Mouse (Mus musculus): ENCODE data around the gene Chrng. TPM values are rescaled to one million over a fixed set of nuclear protein-coding genes. Genes with fewer than 3 reads are reported as not detected.

Gene Chrng
- polyA plus RNA-seq, 1 experiment from 2014 or later, result not detected

DNA sequence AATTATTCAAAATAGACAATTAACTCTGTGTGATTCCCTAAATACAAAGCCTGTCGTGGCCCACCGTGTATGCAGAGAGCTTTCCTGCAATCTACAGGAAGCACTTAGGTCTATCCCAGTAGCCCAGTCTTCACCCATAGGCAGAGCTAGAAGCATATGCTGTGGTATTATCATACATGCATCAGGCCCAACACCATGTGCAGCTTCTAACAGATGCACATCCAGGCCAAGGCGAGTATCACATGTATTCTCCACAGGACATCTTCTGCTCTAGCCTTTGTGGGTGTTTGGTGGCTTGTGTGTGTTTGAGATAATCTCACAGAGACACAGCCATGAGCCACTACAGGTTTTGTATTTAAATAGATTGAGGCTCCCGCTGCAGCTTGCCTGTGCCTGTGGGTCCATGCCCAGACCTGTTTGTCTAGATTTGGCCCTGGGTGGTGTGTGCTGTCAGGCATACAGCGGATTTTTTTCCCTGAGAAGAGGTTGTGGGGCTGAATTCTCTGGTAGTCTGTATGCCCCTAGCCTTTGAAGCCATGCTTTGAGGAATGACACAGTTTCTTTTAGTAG lies 47.7 kb downstream of the Chrng start:
- no peaks in the 10 kb centered on the region for H3K9me3 ChIP-seq (ENCODE audit: control insufficient read depth, low read length)
- H3K4me1 ChIP-seq (replicated peaks; ENCODE audit: control insufficient read depth, insufficient read depth, low read length), result no peaks in the 10 kb centered on the region
- ATAC-seq (replicated peaks; ENCODE audit: low FRiP score, low TSS enrichment, low read depth) (no peak), DNase-seq (ENCODE audit: low spot score) (no peak)
- 0 out of 2 replicates have a peak, but pooled peaks cover 3% of the 10 kb centered on the region for H3K27me3 ChIP-seq (replicated peaks; ENCODE audit: control insufficient read depth, insufficient read depth, low read length)
- no peak overlapping the region for H3K27ac ChIP-seq (ENCODE audit: low read depth)
- no peak overlapping the region for H3K9ac ChIP-seq (ENCODE audit: low read length)
- H3K36me3 ChIP-seq (ENCODE audit: control insufficient read depth, insufficient read depth, low read length), result no peaks in the 10 kb centered on the region
- no peak overlapping the region for H3K4me3 ChIP-seq (ENCODE audit: low read depth, low read length)
- WGBS, result 75% methylated on average over 5 of the region's 5 CpGs
- no peak overlapping the region for H3K4me2 ChIP-seq (ENCODE audit: low read length)

DNA sequence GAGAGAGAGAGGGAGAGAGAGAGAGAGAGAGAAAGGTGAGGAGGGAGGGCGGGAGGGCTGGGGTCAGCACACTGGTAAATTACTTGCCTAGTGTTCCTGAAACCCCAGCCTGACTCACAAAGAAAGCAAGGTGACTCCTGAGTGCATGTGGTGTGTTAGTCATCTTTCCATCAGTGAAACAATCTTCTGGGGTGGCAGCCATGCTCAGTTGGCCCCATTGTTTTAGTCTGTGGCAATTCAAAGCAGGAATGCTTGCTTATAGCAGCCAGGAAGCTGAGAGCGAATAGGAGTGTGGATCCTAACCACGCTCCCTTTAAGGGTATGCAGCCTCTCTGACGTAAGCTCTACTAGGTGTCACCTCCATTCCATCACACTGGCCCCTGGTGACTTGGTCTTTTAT lies 50.7 kb downstream of the Chrng start:
- Histone ChIP-seq H3K4me3 (ENCODE audit: low read depth, low read length) (no peak overlapping the region), H3K27ac (ENCODE audit: low read depth) (no peak overlapping the region), H3K36me3 (ENCODE audit: control insufficient read depth, insufficient read depth, low read length) (no peaks in the 10 kb centered on the region), H3K9ac (ENCODE audit: low read length) (no peak overlapping the region), H3K4me1 (replicated peaks; ENCODE audit: control insufficient read depth, insufficient read depth, low read length) (no peaks in the 10 kb centered on the region), H3K27me3 (replicated peaks; ENCODE audit: control insufficient read depth, insufficient read depth, low read length) (peaks cover 30% of the 10 kb centered on the region), H3K9me3 (ENCODE audit: control insufficient read depth, low read length) (no peaks in the 10 kb centered on the region), H3K4me2 (ENCODE audit: low read length) (no peak overlapping the region)
- ATAC-seq (replicated peaks; ENCODE audit: low FRiP score, low TSS enrichment, low read depth) (no peak), DNase-seq (ENCODE audit: low spot score) (no peak)
- 55% methylated on average over 4 of the region's 4 CpGs for WGBS

DNA sequence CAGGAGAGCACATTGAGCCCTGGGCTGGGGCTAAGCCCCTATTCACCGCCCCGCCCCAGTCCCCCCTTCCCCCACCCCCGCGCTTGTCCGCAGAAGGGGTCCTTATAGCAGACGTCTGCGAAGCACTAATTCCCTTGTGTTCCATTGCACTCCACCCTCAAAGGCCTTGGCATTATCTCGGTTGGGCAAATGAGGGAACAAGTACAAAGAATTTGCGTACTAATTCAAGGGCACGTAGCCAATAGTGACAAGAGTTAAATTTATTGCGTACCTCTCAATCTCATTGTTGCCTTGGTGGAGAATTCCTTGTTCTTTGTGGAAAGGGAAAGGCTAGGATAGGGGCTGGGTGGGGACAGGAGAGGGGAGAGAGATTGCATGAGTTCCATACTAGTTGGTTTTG lies 53.2 kb downstream of the Chrng start:
- no peaks in the 10 kb centered on the region for H3K4me1 ChIP-seq (replicated peaks; ENCODE audit: control insufficient read depth, insufficient read depth, low read length)
- no peaks in the 10 kb centered on the region for H3K9me3 ChIP-seq (ENCODE audit: control insufficient read depth, low read length)
- peaks cover 45% of the 10 kb centered on the region for H3K27me3 ChIP-seq (replicated peaks; ENCODE audit: control insufficient read depth, insufficient read depth, low read length)
- H3K36me3 ChIP-seq (ENCODE audit: control insufficient read depth, insufficient read depth, low read length), result no peaks in the 10 kb centered on the region
- no peak overlapping the region for H3K4me2 ChIP-seq (ENCODE audit: low read length)
- H3K27ac ChIP-seq (ENCODE audit: low read depth), result no peak overlapping the region
- ATAC-seq (replicated peaks; ENCODE audit: low FRiP score, low TSS enrichment, low read depth) (no peak), DNase-seq (ENCODE audit: low spot score) (no peak)
- no peak overlapping the region for H3K9ac ChIP-seq (ENCODE audit: low read length)
- 12% methylated on average over 11 of the region's 11 CpGs for WGBS
- no peak overlapping the region for H3K4me3 ChIP-seq (ENCODE audit: low read depth, low read length)

DNA sequence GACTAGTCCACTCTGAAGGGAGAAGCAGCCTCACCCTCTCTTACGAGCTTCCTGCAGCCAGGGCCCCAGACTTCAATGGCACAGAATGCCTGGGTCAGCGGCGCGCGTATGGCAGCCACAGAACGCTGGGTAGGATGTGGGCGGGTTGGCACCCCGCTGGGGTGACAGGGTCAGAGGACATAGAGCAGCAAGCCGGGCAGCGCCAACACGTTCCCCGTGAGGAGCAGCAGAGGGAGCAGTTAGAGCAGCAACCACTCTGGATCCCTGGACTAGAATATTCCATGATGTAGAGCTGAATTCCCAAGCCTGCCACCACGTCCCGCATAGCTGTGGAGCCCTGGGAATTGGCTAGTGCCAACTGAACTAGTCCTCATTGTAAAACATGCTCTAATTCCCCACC lies 54.0 kb downstream of the Chrng start:
- Histone ChIP-seq H3K27ac (ENCODE audit: low read depth) (no peak overlapping the region), H3K4me1 (replicated peaks; ENCODE audit: control insufficient read depth, insufficient read depth, low read length) (no peaks in the 10 kb centered on the region), H3K36me3 (ENCODE audit: control insufficient read depth, insufficient read depth, low read length) (no peaks in the 10 kb centered on the region), H3K9me3 (ENCODE audit: control insufficient read depth, low read length) (no peaks in the 10 kb centered on the region), H3K4me2 (ENCODE audit: low read length) (no peak overlapping the region), H3K9ac (ENCODE audit: low read length) (no peak overlapping the region), H3K4me3 (ENCODE audit: low read depth, low read length) (no peak overlapping the region), H3K27me3 (replicated peaks; ENCODE audit: control insufficient read depth, insufficient read depth, low read length) (peaks cover 53% of the 10 kb centered on the region)
- 16% methylated on average over 14 of the region's 14 CpGs for WGBS
- DNase-seq (ENCODE audit: low spot score) (no peak), ATAC-seq (replicated peaks; ENCODE audit: low FRiP score, low TSS enrichment, low read depth) (no peak)

DNA sequence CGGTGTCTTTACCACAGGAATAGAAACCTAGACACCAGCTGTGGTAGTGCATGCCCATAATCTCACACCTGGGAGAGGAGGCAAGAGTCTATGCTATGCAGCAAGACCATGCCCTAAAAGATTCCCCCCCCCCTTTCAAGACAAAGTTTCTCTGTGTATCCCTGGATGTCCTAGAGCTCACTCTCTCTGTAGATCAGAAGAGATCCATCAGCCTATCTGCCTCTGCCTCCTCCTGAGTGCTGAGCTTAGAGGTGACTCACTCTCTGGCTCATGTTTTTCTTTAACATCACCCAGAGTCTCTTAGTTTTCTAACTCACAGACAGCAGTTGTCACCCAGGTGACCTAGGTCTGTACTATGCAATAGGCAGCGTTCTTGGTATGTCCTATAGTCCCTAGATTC lies 54.9 kb downstream of the Chrng start:
- H3K4me1 ChIP-seq (replicated peaks; ENCODE audit: control insufficient read depth, insufficient read depth, low read length), result no peaks in the 10 kb centered on the region; the same call in 1 of the 2 replicates
- H3K9ac ChIP-seq (ENCODE audit: low read length), result no peak overlapping the region
- H3K27me3 ChIP-seq (replicated peaks; ENCODE audit: control insufficient read depth, insufficient read depth, low read length), result peaks cover 61% of the 10 kb centered on the region
- H3K27ac ChIP-seq (ENCODE audit: low read depth), result no peak overlapping the region
- H3K9me3 ChIP-seq (ENCODE audit: control insufficient read depth, low read length), result no peaks in the 10 kb centered on the region
- H3K4me2 ChIP-seq (ENCODE audit: low read length), result no peak overlapping the region
- H3K4me3 ChIP-seq (ENCODE audit: low read depth, low read length), result no peak overlapping the region
- H3K36me3 ChIP-seq (ENCODE audit: control insufficient read depth, insufficient read depth, low read length), result no peaks in the 10 kb centered on the region
- DNase-seq (ENCODE audit: low spot score), result no peak
- no peak for ATAC-seq (replicated peaks; ENCODE audit: low FRiP score, low TSS enrichment, low read depth)
- WGBS, result 81% methylated on average over 2 of the region's 2 CpGs

Other genes starting within 250 kb of the Chrng start
- 0.08 TPM in 1 of 2 replicates, not detected in the other for gene Alppl2, start 114.7 kb upstream of the Chrng start, polyA plus RNA-seq (2014; fragmentation: Nextera tagmentation; extraction: Ambion mirVana)
- gene Alpi, start 103.1 kb upstream of the Chrng start, polyA plus RNA-seq (2014; fragmentation: Nextera tagmentation; extraction: Ambion mirVana), result 8.5 and 16.5 TPM in 2 replicates
- gene Akp3, start 79.7 kb upstream of the Chrng start, polyA plus RNA-seq (2014; fragmentation: Nextera tagmentation; extraction: Ambion mirVana), result not detected in 2 replicates
- gene Ecel1, start 48.1 kb upstream of the Chrng start, polyA plus RNA-seq (2014; fragmentation: Nextera tagmentation; extraction: Ambion mirVana), result 1.3 and 1.5 TPM in 2 replicates
- gene Prss56, start 21.3 kb upstream of the Chrng start, polyA plus RNA-seq (2014; fragmentation: Nextera tagmentation; extraction: Ambion mirVana), result not detected in 2 replicates
- gene Chrnd, start 14.1 kb upstream of the Chrng start, polyA plus RNA-seq (2014; fragmentation: Nextera tagmentation; extraction: Ambion mirVana), result not detected in 2 replicates
- gene Eif4e2, start 9.3 kb downstream of the Chrng start, polyA plus RNA-seq (2014; fragmentation: Nextera tagmentation; extraction: Ambion mirVana), result 131 and 141 TPM in 2 replicates
- 0.16 TPM in 1 of 2 replicates, not detected in the other for gene Efhd1, start 59.7 kb downstream of the Chrng start, polyA plus RNA-seq (2014; fragmentation: Nextera tagmentation; extraction: Ambion mirVana)
- gene Gigyf2, start 122.3 kb downstream of the Chrng start, polyA plus RNA-seq (2014; fragmentation: Nextera tagmentation; extraction: Ambion mirVana), result 44.9 and 45.2 TPM in 2 replicates
- gene Kcnj13, start 190.1 kb downstream of the Chrng start, polyA plus RNA-seq (2014; fragmentation: Nextera tagmentation; extraction: Ambion mirVana), result 0.38 and 1.0 TPM in 2 replicates

Data from intestine, embryonic 14.5 days (tissue).